In the genomic region with DNA sequence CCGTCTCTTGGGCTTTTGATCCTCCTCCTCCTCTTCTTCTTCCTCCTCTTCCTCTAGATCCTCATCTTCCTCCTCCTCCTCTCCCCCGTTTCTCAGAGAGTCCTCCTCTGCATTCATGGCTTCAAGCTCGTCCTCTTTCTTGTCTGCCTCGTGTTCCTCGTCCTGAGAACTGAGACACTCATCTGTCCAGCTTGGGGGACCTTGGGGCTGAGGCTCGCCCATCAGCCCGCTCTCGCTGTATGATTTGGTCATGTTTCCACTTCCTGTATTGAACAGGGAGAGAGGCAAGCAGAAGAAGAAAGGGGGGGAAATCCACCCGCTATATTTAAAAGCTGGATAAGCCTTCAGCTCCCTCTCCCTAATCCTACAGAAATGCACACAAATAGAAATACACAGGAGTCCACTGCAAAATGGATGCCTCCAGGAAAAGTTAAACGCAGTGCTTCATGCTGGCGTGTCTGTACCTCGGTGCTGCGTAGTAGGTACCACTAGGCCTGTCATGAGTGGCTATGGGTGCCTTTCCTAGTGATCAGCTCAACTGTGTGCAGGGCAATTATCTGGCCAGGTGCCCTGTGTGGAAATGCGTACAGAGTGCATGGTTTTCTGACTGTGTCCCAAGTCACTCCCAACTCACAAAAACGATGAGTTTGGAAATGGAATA, we compare ENCODE assay signal across 9 mouse cellular contexts. TPM values are rescaled to one million over a fixed set of nuclear protein-coding genes. Genes with fewer than 3 reads are reported as not detected.
DNase-seq lines count a peak whose midpoint lies in the region; ATAC-seq and TF ChIP-seq lines count a peak whose summit lies in the region.
"Had no signal": no experiment of that assay in that cellular context is flagged by ENCODE, and none has a peak within 500 bp of the region (broad histone marks: within the 10 kb centered on the region; RNA-seq: fewer than 3 reads in every experiment).

No protein-coding gene starts in this region.

- H3K27ac ChIP-seq in cortical plate, adult 2 months (ENCODE audit: insufficient read depth, low read length), result peak overlapping the region; percentile 67
- H3K27ac ChIP-seq in hindbrain, embryonic 15.5 days (replicated peaks), result peak overlapping the region; percentile 58
- peak overlapping the region; percentile 80 for H3K27ac ChIP-seq in neural tube, embryonic 13.5 days (replicated peaks)
- no peak overlapping the region for H3K27ac ChIP-seq in kidney, embryonic 14.5 days (ENCODE audit: low read depth, low read length)

- no peaks in the 10 kb centered on the region for H3K9me3 ChIP-seq in hindbrain, embryonic 15.5 days
- no peaks in the 10 kb centered on the region for H3K9me3 ChIP-seq in neural tube, embryonic 13.5 days
- H3K9me3 ChIP-seq in kidney, embryonic 14.5 days (ENCODE audit: control insufficient read depth, low read length), result no peaks in the 10 kb centered on the region

- H3K4me3 ChIP-seq in cortical plate, adult 2 months (ENCODE audit: insufficient read depth, low read length), result peak overlapping the region; percentile 47
- peak overlapping the region; percentile 46 for H3K4me3 ChIP-seq in hindbrain, embryonic 15.5 days
- peak overlapping the region; percentile 47 for H3K4me3 ChIP-seq in neural tube, embryonic 13.5 days
- H3K4me3 ChIP-seq in kidney, embryonic 14.5 days (ENCODE audit: low read length), result no peak overlapping the region

- H3K27me3 ChIP-seq in hindbrain, embryonic 15.5 days, result peaks cover 11% of the 10 kb centered on the region
- peaks cover 68% of the 10 kb centered on the region for H3K27me3 ChIP-seq in neural tube, embryonic 13.5 days
- H3K27me3 ChIP-seq in kidney, embryonic 14.5 days (ENCODE audit: control insufficient read depth, insufficient read depth, low read length), result peaks cover 79% of the 10 kb centered on the region

- DNase-seq in embryo, embryonic 10.5 days (ENCODE audit: low spot score), result peak; percentile 12
- DNase-seq in embryo, embryonic 11 days, result no peak
- no peak for DNase-seq in thymus, postnatal 4 days
- no peak for DNase-seq in heart, postnatal 4 days

- 10% methylated on average over 15 of the region's 15 CpGs for WGBS in hindbrain, embryonic 15.5 days
- WGBS in neural tube, embryonic 13.5 days, result 10% methylated on average over 15 of the region's 15 CpGs
- WGBS in kidney, embryonic 14.5 days, result 12% methylated on average over 15 of the region's 15 CpGs

- H3K4me2 ChIP-seq in hindbrain, embryonic 15.5 days, result peak overlapping the region; percentile 64
- peak overlapping the region; percentile 72 for H3K4me2 ChIP-seq in neural tube, embryonic 13.5 days
- H3K4me2 ChIP-seq in kidney, embryonic 14.5 days (replicated peaks; ENCODE audit: low read depth, low read length), result no peak overlapping the region

- no peak for TF ChIP-seq CTCF in cortical plate, adult 2 months (IDR thresholded peaks at IDR 0.05; ENCODE audit: extremely low read depth, insufficient read depth, low read length)

- no peak for ATAC-seq in hindbrain, embryonic 15.5 days (ENCODE audit: low FRiP score, low read depth)
- no peak for ATAC-seq in neural tube, embryonic 13.5 days (ENCODE audit: low read depth)
- no peak for ATAC-seq in kidney, embryonic 14.5 days (ENCODE audit: low FRiP score, low TSS enrichment)

- H3K36me3 ChIP-seq in hindbrain, embryonic 15.5 days, result no peaks in the 10 kb centered on the region
- no peaks in the 10 kb centered on the region for H3K36me3 ChIP-seq in neural tube, embryonic 13.5 days
- H3K36me3 ChIP-seq in kidney, embryonic 14.5 days (ENCODE audit: control insufficient read depth, insufficient read depth, low read length), result no peaks in the 10 kb centered on the region

- TF ChIP-seq POLR2A in cortical plate, adult 2 months (IDR thresholded peaks at IDR 0.05; ENCODE audit: extremely low read depth, insufficient read depth, low read length), result no peak

- no peaks in the 10 kb centered on the region for H3K4me1 ChIP-seq in cortical plate, adult 2 months (ENCODE audit: control insufficient read depth, insufficient read depth, low read length)
- H3K4me1 ChIP-seq in hindbrain, embryonic 15.5 days (replicated peaks), result peaks cover 43% of the 10 kb centered on the region
- H3K4me1 ChIP-seq in neural tube, embryonic 13.5 days (replicated peaks), result peaks cover 62% of the 10 kb centered on the region
- H3K4me1 ChIP-seq in kidney, embryonic 14.5 days (ENCODE audit: control insufficient read depth, insufficient read depth, low read length), result peaks cover 7% of the 10 kb centered on the region; the same call in 1 of the 2 replicates

- peak overlapping the region; percentile 39 for H3K9ac ChIP-seq in hindbrain, embryonic 15.5 days
- H3K9ac ChIP-seq in neural tube, embryonic 13.5 days, result peak overlapping the region; percentile 70
- H3K9ac ChIP-seq in kidney, embryonic 14.5 days (ENCODE audit: low read depth, low read length), result no peak overlapping the region

RNA-seq across cellular contexts. Expression of a gene that starts 1.6 kb away (rescaled TPM):
- 11.8 and 14.5 TPM in 2 replicates for polyA plus RNA-seq in cortical plate, adult 2 months (2012; rRNA removed)
- 47.0 and 48.7 TPM in 2 replicates for polyA plus RNA-seq in hindbrain, embryonic 15.5 days (2015; fragmentation: Nextera tagmentation; extraction: Ambion mirVana)
- 29.7 and 36.7 TPM in 2 replicates for polyA plus RNA-seq in neural tube, embryonic 13.5 days (2015; fragmentation: Nextera tagmentation; extraction: Ambion mirVana)
- not detected for total RNA-seq in heart, postnatal 4 days (2021)
- polyA plus RNA-seq in kidney, embryonic 14.5 days (2014; fragmentation: Nextera tagmentation; extraction: Ambion mirVana), result not detected in 2 replicates
- total RNA-seq: liver, adult 2 months had no signal
- polyA plus RNA-seq: liver, adult 2 months had no signal

RNA-seq across cellular contexts. Expression of a gene that starts 1.7 kb away (rescaled TPM):
- polyA plus RNA-seq in cortical plate, adult 2 months (2012; rRNA removed), result 3.3 and 5.1 TPM in 2 replicates
- 2.5 and 3.3 TPM in 2 replicates for polyA plus RNA-seq in hindbrain, embryonic 15.5 days (2015; fragmentation: Nextera tagmentation; extraction: Ambion mirVana)
- polyA plus RNA-seq in neural tube, embryonic 13.5 days (2015; fragmentation: Nextera tagmentation; extraction: Ambion mirVana), result 2.0 and 2.3 TPM in 2 replicates
- 1 to 10 TPM; 1.4 to 1.8 TPM for total RNA-seq in heart, postnatal 4 days (2021)
- polyA plus RNA-seq in kidney, embryonic 14.5 days (2014; fragmentation: Nextera tagmentation; extraction: Ambion mirVana), result 1.4 and 2.7 TPM in 2 replicates

Comparison
In these comparisons a context has a peak if more than half of its experiments do, and no peak if none do; other contexts are left out.
1. RNA of a gene that starts 1.6 kb away (polyA plus RNA-seq): 47.0 to 48.7 TPM in hindbrain, embryonic 15.5 days, 29.7 to 36.7 TPM in neural tube, embryonic 13.5 days and 11.8 to 14.5 TPM in cortical plate, adult 2 months; not detected in kidney, embryonic 14.5 days; every median in the first group is over 10 times any median in the second.